Mouse (Mus musculus): ENCODE measurements around the gene Map3k9. TPM values are rescaled to one million over a fixed set of nuclear protein-coding genes. Genes with fewer than 3 reads are reported as not detected.
A peak's percentile ranks its signal among the peaks of the same experiment; 100 is the strongest.

Map3k9 gene
- polyA plus RNA-seq (2014; fragmentation: Nextera tagmentation; extraction: Ambion mirVana) = 1.5 and 2.4 TPM in 2 replicates

GRCm38 (mm10) chr12:81781105-81781909 lies at the start of gene Map3k9:
Gene Map3k9 (minus strand): TSS chr12:81781175.
- Histone ChIP-seq H3K4me1 (replicated peaks; ENCODE audit: control insufficient read depth, insufficient read depth, low read length) (no peaks in the 10 kb centered on the region; the same call in 1 of the 2 replicates), H3K27ac (ENCODE audit: low read depth) (peak within 1 kb of the TSS; percentile 67), H3K4me3 (ENCODE audit: low read depth, low read length) (peak within 1 kb of the TSS; percentile 50), H3K4me2 (ENCODE audit: low read length) (peak within 1 kb of the TSS; percentile 76), H3K27me3 (replicated peaks; ENCODE audit: control insufficient read depth, insufficient read depth, low read length) (peaks cover 20% of the 10 kb centered on the region), H3K36me3 (ENCODE audit: control insufficient read depth, insufficient read depth, low read length) (no peaks in the 10 kb centered on the region), H3K9ac (ENCODE audit: low read length) (peak within 1 kb of the TSS; percentile 56), H3K9me3 (ENCODE audit: control insufficient read depth, low read length) (no peaks in the 10 kb centered on the region)
- 1% methylated on average over 47 of the region's 56 CpGs for WGBS
- peak; percentile 96 for ATAC-seq (replicated peaks; ENCODE audit: low FRiP score, low TSS enrichment, low read depth)
- peak; percentile 97 for DNase-seq (ENCODE audit: low spot score)

GRCm38 (mm10) chr12:81828355-81828754 lies 47.4 kb upstream of the Map3k9 start:
- Histone ChIP-seq H3K4me3 (ENCODE audit: low read depth, low read length) (no peak overlapping the region), H3K4me2 (ENCODE audit: low read length) (no peak overlapping the region), H3K9ac (ENCODE audit: low read length) (no peak overlapping the region), H3K4me1 (replicated peaks; ENCODE audit: control insufficient read depth, insufficient read depth, low read length) (no peaks in the 10 kb centered on the region), H3K27ac (ENCODE audit: low read depth) (no peak overlapping the region), H3K27me3 (replicated peaks; ENCODE audit: control insufficient read depth, insufficient read depth, low read length) (no peaks in the 10 kb centered on the region), H3K9me3 (ENCODE audit: control insufficient read depth, low read length) (no peaks in the 10 kb centered on the region), H3K36me3 (ENCODE audit: control insufficient read depth, insufficient read depth, low read length) (no peaks in the 10 kb centered on the region)
- DNase-seq (ENCODE audit: low spot score) = no peak
- 87% methylated on average over 2 of the region's 2 CpGs for WGBS
- no peak for ATAC-seq (replicated peaks; ENCODE audit: low FRiP score, low TSS enrichment, low read depth)

GRCm38 (mm10) chr12:81822778-81823480 lies 42.0 kb upstream of the Map3k9 start:
- H3K4me2 ChIP-seq (ENCODE audit: low read length) = no peak overlapping the region
- no peaks in the 10 kb centered on the region for H3K36me3 ChIP-seq (ENCODE audit: control insufficient read depth, insufficient read depth, low read length)
- H3K9me3 ChIP-seq (ENCODE audit: control insufficient read depth, low read length) = no peaks in the 10 kb centered on the region
- DNase-seq (ENCODE audit: low spot score) (no peak), ATAC-seq (replicated peaks; ENCODE audit: low FRiP score, low TSS enrichment, low read depth) (no peak)
- H3K27ac ChIP-seq (ENCODE audit: low read depth) = no peak overlapping the region
- H3K4me3 ChIP-seq (ENCODE audit: low read depth, low read length) = no peak overlapping the region
- no peak overlapping the region for H3K9ac ChIP-seq (ENCODE audit: low read length)
- no peaks in the 10 kb centered on the region for H3K27me3 ChIP-seq (replicated peaks; ENCODE audit: control insufficient read depth, insufficient read depth, low read length)
- no peaks in the 10 kb centered on the region for H3K4me1 ChIP-seq (replicated peaks; ENCODE audit: control insufficient read depth, insufficient read depth, low read length)
- WGBS = 79% methylated on average over 4 of the region's 4 CpGs

GRCm38 (mm10) chr12:81822176-81822575 lies 41.2 kb upstream of the Map3k9 start:
- no peaks in the 10 kb centered on the region for H3K4me1 ChIP-seq (replicated peaks; ENCODE audit: control insufficient read depth, insufficient read depth, low read length)
- WGBS = 84% methylated on average over 4 of the region's 4 CpGs
- H3K9ac ChIP-seq (ENCODE audit: low read length) = no peak overlapping the region
- no peak overlapping the region for H3K4me2 ChIP-seq (ENCODE audit: low read length)
- no peak overlapping the region for H3K27ac ChIP-seq (ENCODE audit: low read depth)
- H3K36me3 ChIP-seq (ENCODE audit: control insufficient read depth, insufficient read depth, low read length) = no peaks in the 10 kb centered on the region
- no peak for ATAC-seq (replicated peaks; ENCODE audit: low FRiP score, low TSS enrichment, low read depth)
- no peak for DNase-seq (ENCODE audit: low spot score)
- H3K27me3 ChIP-seq (replicated peaks; ENCODE audit: control insufficient read depth, insufficient read depth, low read length) = no peaks in the 10 kb centered on the region
- no peaks in the 10 kb centered on the region for H3K9me3 ChIP-seq (ENCODE audit: control insufficient read depth, low read length)
- H3K4me3 ChIP-seq (ENCODE audit: low read depth, low read length) = no peak overlapping the region

GRCm38 (mm10) chr12:81820700-81821099 lies 39.7 kb upstream of the Map3k9 start:
- Histone ChIP-seq H3K4me2 (ENCODE audit: low read length) (no peak overlapping the region), H3K4me1 (replicated peaks; ENCODE audit: control insufficient read depth, insufficient read depth, low read length) (peaks cover 5% of the 10 kb centered on the region; the same call in 1 of the 2 replicates), H3K9ac (ENCODE audit: low read length) (no peak overlapping the region), H3K27ac (ENCODE audit: low read depth) (no peak overlapping the region), H3K9me3 (ENCODE audit: control insufficient read depth, low read length) (no peaks in the 10 kb centered on the region), H3K4me3 (ENCODE audit: low read depth, low read length) (no peak overlapping the region), H3K27me3 (replicated peaks; ENCODE audit: control insufficient read depth, insufficient read depth, low read length) (no peaks in the 10 kb centered on the region), H3K36me3 (ENCODE audit: control insufficient read depth, insufficient read depth, low read length) (no peaks in the 10 kb centered on the region)
- WGBS = 79% methylated on average over 4 of the region's 4 CpGs
- DNase-seq (ENCODE audit: low spot score) (no peak), ATAC-seq (replicated peaks; ENCODE audit: low FRiP score, low TSS enrichment, low read depth) (no peak)

GRCm38 (mm10) chr12:81817126-81817505 lies 36.1 kb upstream of the Map3k9 start:
- H3K9me3 ChIP-seq (ENCODE audit: control insufficient read depth, low read length) = no peaks in the 10 kb centered on the region
- H3K4me3 ChIP-seq (ENCODE audit: low read depth, low read length) = 0 out of 2 replicates have a peak overlapping the region, but pooled peaks have one; percentile 4
- H3K27me3 ChIP-seq (replicated peaks; ENCODE audit: control insufficient read depth, insufficient read depth, low read length) = no peaks in the 10 kb centered on the region
- H3K9ac ChIP-seq (ENCODE audit: low read length) = no peak overlapping the region
- peaks cover 5% of the 10 kb centered on the region; the same call in 1 of the 2 replicates for H3K4me1 ChIP-seq (replicated peaks; ENCODE audit: control insufficient read depth, insufficient read depth, low read length)
- H3K4me2 ChIP-seq (ENCODE audit: low read length) = peak overlapping the region; percentile 38
- DNase-seq (ENCODE audit: low spot score) = no peak
- ATAC-seq (replicated peaks; ENCODE audit: low FRiP score, low TSS enrichment, low read depth) = no peak
- 43% methylated on average over 6 of the region's 6 CpGs for WGBS
- no peaks in the 10 kb centered on the region for H3K36me3 ChIP-seq (ENCODE audit: control insufficient read depth, insufficient read depth, low read length)
- H3K27ac ChIP-seq (ENCODE audit: low read depth) = no peak overlapping the region; the same call in 1 of the 2 replicates

GRCm38 (mm10) chr12:81816330-81817125 lies 35.6 kb upstream of the Map3k9 start:
- H3K9me3 ChIP-seq (ENCODE audit: control insufficient read depth, low read length) = no peaks in the 10 kb centered on the region
- ATAC-seq (replicated peaks; ENCODE audit: low FRiP score, low TSS enrichment, low read depth) (no peak), DNase-seq (ENCODE audit: low spot score) (no peak)
- 0 out of 2 replicates have a peak overlapping the region, but pooled peaks have one; percentile 4 for H3K4me3 ChIP-seq (ENCODE audit: low read depth, low read length)
- peak overlapping the region; percentile 38 for H3K4me2 ChIP-seq (ENCODE audit: low read length)
- no peak overlapping the region; the same call in 1 of the 2 replicates for H3K27ac ChIP-seq (ENCODE audit: low read depth)
- no peaks in the 10 kb centered on the region for H3K27me3 ChIP-seq (replicated peaks; ENCODE audit: control insufficient read depth, insufficient read depth, low read length)
- H3K36me3 ChIP-seq (ENCODE audit: control insufficient read depth, insufficient read depth, low read length) = no peaks in the 10 kb centered on the region
- 22% methylated on average over 10 of the region's 10 CpGs for WGBS
- H3K4me1 ChIP-seq (replicated peaks; ENCODE audit: control insufficient read depth, insufficient read depth, low read length) = peaks cover 5% of the 10 kb centered on the region; the same call in 1 of the 2 replicates
- no peak overlapping the region for H3K9ac ChIP-seq (ENCODE audit: low read length)

- no peaks in the 10 kb centered on the region for H3K36me3 ChIP-seq (ENCODE audit: control insufficient read depth, insufficient read depth, low read length)
- H3K4me3 ChIP-seq (ENCODE audit: low read depth, low read length) = no peak overlapping the region
- no peak overlapping the region for H3K27ac ChIP-seq (ENCODE audit: low read depth)
- no peaks in the 10 kb centered on the region for H3K9me3 ChIP-seq (ENCODE audit: control insufficient read depth, low read length)
- no peak for DNase-seq (ENCODE audit: low spot score)
- no peak overlapping the region for H3K4me2 ChIP-seq (ENCODE audit: low read length)
- ATAC-seq (replicated peaks; ENCODE audit: low FRiP score, low TSS enrichment, low read depth) = no peak
- H3K27me3 ChIP-seq (replicated peaks; ENCODE audit: control insufficient read depth, insufficient read depth, low read length) = no peaks in the 10 kb centered on the region
- peaks cover 5% of the 10 kb centered on the region; the same call in 1 of the 2 replicates for H3K4me1 ChIP-seq (replicated peaks; ENCODE audit: control insufficient read depth, insufficient read depth, low read length)
- no peak overlapping the region for H3K9ac ChIP-seq (ENCODE audit: low read length)
- WGBS = 87% methylated on average over 5 of the region's 5 CpGs
These were observed 33.8 kb upstream of the Map3k9 start for GRCm38 (mm10) chr12:81814742-81815141.
